Mouse (Mus musculus) liver, embryonic 14.5 days (tissue): ENCODE measurements around the gene Gm19935.

ENCODE experiments used
- CTCF ChIP-seq: IDR thresholded peaks from 2 replicates; pipeline ENCODE4 v1.5.1; 2016; ENCODE audit warnings: antibody characterized with exemption, low read depth, control low read depth
- EP300 ChIP-seq: IDR thresholded peaks from 2 replicates; pipeline ENCODE4 v1.6.1; 2016; ENCODE audit warnings: antibody characterized with exemption, low read depth

- TF ChIP-seq EP300, result no peak
- no peak for TF ChIP-seq CTCF
These were observed 16.6 kb upstream of the Gm19935 start for GRCm38 (mm10) chr8:90833628-90834320.
